Mouse (Mus musculus) heart, adult 2 months (tissue): ENCODE data around the gene Gfpt2.

Experiments
- CTCF ChIP-seq: fragments of 200-600 bp; IDR thresholded peaks from 2 replicates; pipeline ENCODE4 v1.8.1; 2022; ENCODE audit warnings: antibody characterized with exemption, mild to moderate bottlenecking, moderate library complexity
- POLR2A ChIP-seq: fragments of 200-500 bp; IDR thresholded peaks from 2 replicates; pipeline ENCODE4 v1.6.1; 2011; ENCODE audit warnings: mild to moderate bottlenecking, low read depth, low read length, control low read depth; ENCODE audit not compliant: insufficient read depth

GRCm38 (mm10) chr11:49821546-49821945 lies 27.6 kb downstream of the Gfpt2 start:
- TF ChIP-seq CTCF (no peak), POLR2A (no peak)
